ENCODE assay signal across 15 mouse cellular contexts in the genomic region with DNA sequence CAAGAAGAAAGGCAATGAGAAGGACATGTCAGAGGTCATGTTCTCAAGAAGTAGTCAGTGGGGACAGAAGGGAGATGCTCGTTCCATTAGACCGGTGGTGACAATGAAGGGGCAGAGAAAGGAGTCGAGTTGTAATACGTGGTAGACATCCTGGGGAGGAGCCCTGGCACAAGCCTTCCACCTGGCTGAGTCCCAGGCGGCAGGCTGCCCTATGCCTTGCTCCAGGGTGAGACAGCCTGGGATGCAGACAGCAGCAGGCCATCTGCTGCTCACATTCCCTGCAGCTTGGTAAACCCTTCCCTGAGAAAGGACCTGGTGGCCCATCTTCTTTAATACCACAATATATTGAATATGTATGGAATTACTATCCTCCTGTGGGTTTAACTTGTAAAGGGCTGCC. TPM values are rescaled to one million over a fixed set of nuclear protein-coding genes. Genes with fewer than 3 reads are reported as not detected.
A peak's percentile ranks its signal among the peaks of the same experiment; 100 is the strongest.
DNase-seq lines count a peak whose midpoint lies in the region; ATAC-seq lines count a peak whose summit lies in the region.
"Had no signal": no experiment of that assay in that cellular context is flagged by ENCODE, and none has a peak within 500 bp of the region (broad histone marks: within the 10 kb centered on the region; RNA-seq: fewer than 3 reads in every experiment).

No protein-coding gene starts in this region.

- intact Hi-C loops in gastrocnemius, postnatal 14 days (cut with DNase I; ENCODE audit: low total_unique reads): no loop called here

- no peak overlapping the region for H3K4me3 ChIP-seq in midbrain, embryonic 13.5 days (replicated peaks)
- no peak overlapping the region for H3K4me3 ChIP-seq in midbrain, embryonic 10.5 days
- H3K4me3 ChIP-seq in forebrain, embryonic 16.5 days (replicated peaks; ENCODE audit: low read length): no peak overlapping the region
- H3K4me3 ChIP-seq: heart, embryonic 10.5 days; layer of hippocampus, adult 2 months; liver, embryonic 12.5 days; megakaryocyte, embryonic 14.5 days had no signal

- DNase-seq in gastrocnemius, postnatal 14 days: peak; percentile 15
- no peak for DNase-seq in gastrocnemius, adult 18-20 months (ENCODE audit: low spot score)
- DNase-seq in midbrain, embryonic 10.5 days (ENCODE audit: low spot score): no peak
- peak; percentile 91 to 92 for DNase-seq in cerebellum, adult 18-20 months
- DNase-seq in urinary bladder, postnatal 25 days (ENCODE audit: low spot score): no peak
- DNase-seq in thymus, adult 18-20 months: no peak
- DNase-seq: heart, postnatal 36 days; kidney, adult 8-10 months had no signal

- H3K9me3 ChIP-seq in midbrain, embryonic 13.5 days: no peaks in the 10 kb centered on the region
- H3K9me3 ChIP-seq in midbrain, embryonic 10.5 days (replicated peaks): no peaks in the 10 kb centered on the region
- no peaks in the 10 kb centered on the region for H3K9me3 ChIP-seq in forebrain, embryonic 16.5 days (ENCODE audit: control insufficient read depth, low read length)
- H3K9me3 ChIP-seq: heart, embryonic 10.5 days; liver, embryonic 12.5 days; megakaryocyte, embryonic 14.5 days had no signal

- ATAC-seq in midbrain, embryonic 13.5 days: peak; percentile 65
- ATAC-seq in forebrain, embryonic 16.5 days: peak; percentile 87
- ATAC-seq: liver, embryonic 12.5 days; lung, postnatal 0 days had no signal

- no peak overlapping the region for H3K9ac ChIP-seq in midbrain, embryonic 13.5 days (replicated peaks)
- H3K9ac ChIP-seq in forebrain, embryonic 16.5 days (replicated peaks; ENCODE audit: low read depth, low read length): no peak overlapping the region
- H3K9ac ChIP-seq: liver, embryonic 12.5 days had no signal

- H3K4me1 ChIP-seq in midbrain, embryonic 13.5 days (replicated peaks): peaks cover 11% of the 10 kb centered on the region
- H3K4me1 ChIP-seq in midbrain, embryonic 10.5 days: peaks cover 12% of the 10 kb centered on the region
- H3K4me1 ChIP-seq in forebrain, embryonic 16.5 days (replicated peaks; ENCODE audit: control insufficient read depth, insufficient read depth, low read length): peaks cover 21% of the 10 kb centered on the region

- 50% methylated on average over 5 of the region's 5 CpGs for WGBS in midbrain, embryonic 13.5 days
- 42% methylated on average over 5 of the region's 5 CpGs for WGBS in midbrain, embryonic 10.5 days
- 31% methylated on average over 5 of the region's 5 CpGs for WGBS in forebrain, embryonic 16.5 days

- no peak overlapping the region for H3K4me2 ChIP-seq in midbrain, embryonic 13.5 days (replicated peaks)
- no peak overlapping the region for H3K4me2 ChIP-seq in forebrain, embryonic 16.5 days (ENCODE audit: low read length)
- H3K4me2 ChIP-seq: liver, embryonic 12.5 days had no signal

- H3K36me3 ChIP-seq in midbrain, embryonic 13.5 days: no peaks in the 10 kb centered on the region
- H3K36me3 ChIP-seq in midbrain, embryonic 10.5 days: no peaks in the 10 kb centered on the region
- no peaks in the 10 kb centered on the region for H3K36me3 ChIP-seq in forebrain, embryonic 16.5 days (ENCODE audit: control insufficient read depth, insufficient read depth)
- H3K36me3 ChIP-seq: heart, embryonic 10.5 days; liver, embryonic 12.5 days had no signal

- no peaks in the 10 kb centered on the region for H3K27me3 ChIP-seq in midbrain, embryonic 13.5 days
- no peaks in the 10 kb centered on the region for H3K27me3 ChIP-seq in midbrain, embryonic 10.5 days (ENCODE audit: low read depth, poor library complexity, severe bottlenecking)
- no peaks in the 10 kb centered on the region for H3K27me3 ChIP-seq in forebrain, embryonic 16.5 days (replicated peaks; ENCODE audit: control insufficient read depth, insufficient read depth, low read length)
- H3K27me3 ChIP-seq: liver, embryonic 12.5 days; megakaryocyte, embryonic 14.5 days had no signal

- H3K27ac ChIP-seq in midbrain, embryonic 13.5 days: no peak overlapping the region
- no peak overlapping the region for H3K27ac ChIP-seq in midbrain, embryonic 10.5 days (replicated peaks)
- H3K27ac ChIP-seq in forebrain, embryonic 16.5 days (ENCODE audit: low read length): peak overlapping the region; percentile 18; the same call in 1 of the 2 replicates
- H3K27ac ChIP-seq: heart, embryonic 10.5 days; liver, embryonic 12.5 days had no signal

RNA-seq across cellular contexts. Expression of a gene that starts 22.6 kb away (rescaled TPM):
- 1 to 10 TPM; 6.4 to 6.9 TPM for total RNA-seq in gastrocnemius, postnatal 14 days (2021)
- 1 to 10 TPM; 6.7 to 7.3 TPM for total RNA-seq in gastrocnemius, adult 18-20 months (2021)
- 40.8 and 43.5 TPM in 2 replicates for polyA plus RNA-seq in midbrain, embryonic 13.5 days (2015; fragmentation: Nextera tagmentation; extraction: Ambion mirVana)
- 22.8 and 28.8 TPM in 2 replicates for polyA plus RNA-seq in midbrain, embryonic 10.5 days (2016; fragmentation: Nextera tagmentation; extraction: Ambion mirVana)
- 44.2 and 45.1 TPM in 2 replicates for polyA plus RNA-seq in forebrain, embryonic 16.5 days (2015; fragmentation: Nextera tagmentation; extraction: Ambion mirVana)

Comparison
In these comparisons a context has a peak if more than half of its experiments do, and no peak if none do; other contexts are left out.
1. DNase-seq: peak in gastrocnemius, postnatal 14 days (single experiment) and cerebellum, adult 18-20 months (2 of 2); none in gastrocnemius, adult 18-20 months (single experiment), midbrain, embryonic 10.5 days (single experiment), urinary bladder, postnatal 25 days (single experiment) and thymus, adult 18-20 months (0 of 2).